ENCODE assay signal across 34 mouse cellular contexts in genomic region chr8:9813273-9813946, GRCm38 (mm10). TPM values are rescaled to one million over a fixed set of nuclear protein-coding genes. Genes with fewer than 3 reads are reported as not detected.
DNase-seq lines count a peak whose midpoint lies in the region; ATAC-seq and TF ChIP-seq lines count a peak whose summit lies in the region.
"Had no signal": no experiment of that assay in that cellular context is flagged by ENCODE, and none has a peak within 500 bp of the region (broad histone marks: within the 10 kb centered on the region; RNA-seq: fewer than 3 reads in every experiment).

No protein-coding gene starts in this region.

- no peak overlapping the region for H3K27ac ChIP-seq in midbrain, postnatal 0 days (ENCODE audit: low read depth, low read length)
- H3K27ac ChIP-seq in midbrain, embryonic 10.5 days (replicated peaks), result no peak overlapping the region
- H3K27ac ChIP-seq in intestine, postnatal 0 days (ENCODE audit: low read depth, low read length), result no peak overlapping the region
- H3K27ac ChIP-seq: embryonic facial prominence, embryonic 15.5 days; hindbrain, embryonic 14.5 days; limb, embryonic 12.5 days; liver, embryonic 12.5 days; lung, embryonic 15.5 days; neural tube, embryonic 12.5 days had no signal

- no peaks in the 10 kb centered on the region for H3K9me3 ChIP-seq in midbrain, postnatal 0 days (ENCODE audit: low read length)
- H3K9me3 ChIP-seq in midbrain, embryonic 10.5 days (replicated peaks), result no peaks in the 10 kb centered on the region; the same call in 1 of the 2 replicates
- H3K9me3 ChIP-seq in intestine, postnatal 0 days (ENCODE audit: control insufficient read depth), result no peaks in the 10 kb centered on the region
- H3K9me3 ChIP-seq: embryonic facial prominence, embryonic 15.5 days; liver, embryonic 12.5 days; lung, embryonic 15.5 days; neural tube, embryonic 12.5 days had no signal

- H3K4me2 ChIP-seq in midbrain, postnatal 0 days (ENCODE audit: low read depth, low read length, poor library complexity, severe bottlenecking), result no peak overlapping the region
- no peak overlapping the region for H3K4me2 ChIP-seq in intestine, postnatal 0 days (replicated peaks; ENCODE audit: low read depth)
- H3K4me2 ChIP-seq: embryonic facial prominence, embryonic 15.5 days; heart, embryonic 12.5 days; hindbrain, embryonic 14.5 days; limb, embryonic 12.5 days; liver, embryonic 12.5 days; lung, embryonic 15.5 days; midbrain, embryonic 11.5 days; neural tube, embryonic 12.5 days had no signal

- no peaks in the 10 kb centered on the region for H3K4me1 ChIP-seq in midbrain, postnatal 0 days (ENCODE audit: insufficient read depth, low read length)
- no peaks in the 10 kb centered on the region for H3K4me1 ChIP-seq in midbrain, embryonic 10.5 days
- H3K4me1 ChIP-seq in intestine, postnatal 0 days (replicated peaks; ENCODE audit: control insufficient read depth, insufficient read depth, low read length), result no peaks in the 10 kb centered on the region
- H3K4me1 ChIP-seq: embryonic facial prominence, embryonic 15.5 days; heart, embryonic 12.5 days; liver, embryonic 12.5 days; lung, embryonic 15.5 days; neural tube, embryonic 12.5 days had no signal

- H3K36me3 ChIP-seq in midbrain, postnatal 0 days (ENCODE audit: insufficient read depth, low read length), result no peaks in the 10 kb centered on the region
- H3K36me3 ChIP-seq in midbrain, embryonic 10.5 days, result no peaks in the 10 kb centered on the region
- no peaks in the 10 kb centered on the region for H3K36me3 ChIP-seq in intestine, postnatal 0 days (ENCODE audit: control insufficient read depth, insufficient read depth)
- H3K36me3 ChIP-seq: embryonic facial prominence, embryonic 15.5 days; heart, embryonic 12.5 days; limb, embryonic 12.5 days; liver, embryonic 12.5 days; lung, embryonic 15.5 days; neural tube, embryonic 12.5 days had no signal

- 80% methylated on average over 8 of the region's 8 CpGs for WGBS in midbrain, postnatal 0 days
- 74% methylated on average over 8 of the region's 8 CpGs for WGBS in midbrain, embryonic 10.5 days
- WGBS in intestine, postnatal 0 days, result 62% methylated on average over 8 of the region's 8 CpGs

- DNase-seq in embryo, embryonic 10.5 days (ENCODE audit: low spot score), result peak; percentile 24
- no peak for DNase-seq in embryo, embryonic 9.5 days (ENCODE audit: extremely low spot score)
- DNase-seq in midbrain, postnatal 0 days (ENCODE audit: low spot score), result peak; percentile 32
- no peak for DNase-seq in midbrain, embryonic 10.5 days (ENCODE audit: low spot score)
- DNase-seq in cerebellum, postnatal 36 days, result peak; percentile 30 to 33
- DNase-seq in layer of hippocampus, adult 9-10 months (ENCODE audit: low spot score), result no peak
- DNase-seq in kidney, adult 18-20 months, result no peak
- DNase-seq: adrenal gland, adult 8-10 months; heart, postnatal 14 days; kidney, adult 11 months; kidney, postnatal 10 days; lung, postnatal 4 days; thymus, postnatal 4 days had no signal

- ATAC-seq in midbrain, postnatal 0 days (ENCODE audit: low FRiP score), result no peak
- no peak for ATAC-seq in intestine, postnatal 0 days
- ATAC-seq: CD4-positive, CD25-positive, alpha-beta regulatory T cell, adult 4 months; forebrain, embryonic 16.5 days; liver, embryonic 12.5 days; Patski had no signal

- no peaks in the 10 kb centered on the region for H3K27me3 ChIP-seq in midbrain, postnatal 0 days (ENCODE audit: insufficient read depth, low read length)
- H3K27me3 ChIP-seq in midbrain, embryonic 10.5 days (ENCODE audit: low read depth, poor library complexity, severe bottlenecking), result no peaks in the 10 kb centered on the region
- H3K27me3 ChIP-seq in intestine, postnatal 0 days (replicated peaks; ENCODE audit: control insufficient read depth, insufficient read depth, low read length), result no peaks in the 10 kb centered on the region
- H3K27me3 ChIP-seq: embryonic facial prominence, embryonic 15.5 days; heart, embryonic 12.5 days; limb, embryonic 12.5 days; liver, embryonic 12.5 days; lung, embryonic 15.5 days; neural tube, embryonic 12.5 days had no signal

- H3K4me3 ChIP-seq in midbrain, postnatal 0 days (ENCODE audit: low read depth, low read length), result no peak overlapping the region
- no peak overlapping the region for H3K4me3 ChIP-seq in midbrain, embryonic 10.5 days
- no peak overlapping the region for H3K4me3 ChIP-seq in intestine, postnatal 0 days (ENCODE audit: low read depth, low read length)
- H3K4me3 ChIP-seq: embryonic facial prominence, embryonic 15.5 days; heart, embryonic 12.5 days; limb, embryonic 12.5 days; liver, embryonic 12.5 days; lung, embryonic 15.5 days; neural tube, embryonic 12.5 days had no signal

- no peak for TF ChIP-seq CTCF in midbrain, postnatal 0 days (IDR thresholded peaks at IDR 0.05)
- TF ChIP-seq CTCF in intestine, postnatal 0 days (IDR thresholded peaks at IDR 0.05; ENCODE audit: low read depth), result no peak

- no peak overlapping the region for H3K9ac ChIP-seq in midbrain, postnatal 0 days (replicated peaks; ENCODE audit: low read length, poor library complexity, severe bottlenecking)
- H3K9ac ChIP-seq in intestine, postnatal 0 days (ENCODE audit: low read depth, low read length), result no peak overlapping the region
- H3K9ac ChIP-seq: embryonic facial prominence, embryonic 15.5 days; heart, embryonic 12.5 days; hindbrain, embryonic 14.5 days; limb, embryonic 12.5 days; liver, embryonic 12.5 days; lung, embryonic 15.5 days; neural tube, embryonic 12.5 days had no signal

RNA-seq across cellular contexts. Expression of gene Fam155a, which starts 42.4 kb away (rescaled TPM):
- total RNA-seq in midbrain, postnatal 0 days (2014; rRNA removed), result 122 and 129 TPM in 2 replicates
- polyA plus RNA-seq in midbrain, postnatal 0 days (2015; fragmentation: Nextera tagmentation; extraction: Ambion mirVana), result 37.6 and 39.9 TPM in 2 replicates
- 1.8 and 2.8 TPM in 2 replicates for polyA plus RNA-seq in midbrain, embryonic 10.5 days (2016; fragmentation: Nextera tagmentation; extraction: Ambion mirVana)
- polyA plus RNA-seq in intestine, postnatal 0 days (2015; fragmentation: Nextera tagmentation; extraction: Ambion mirVana), result 0.96 and 1.1 TPM in 2 replicates
- total RNA-seq: common myeloid progenitor, adult 5-6 weeks; gastrocnemius, adult 18-20 months; heart, postnatal 14 days; monocyte, adult 5-6 weeks had no signal
- polyA plus RNA-seq: CD4-positive, CD25-positive, alpha-beta regulatory T cell, adult 4 months; Patski had no signal

RNA-seq across cellular contexts. Expression of gene Gm10217, which starts 50.6 kb away (rescaled TPM):
- total RNA-seq in midbrain, postnatal 0 days (2014; rRNA removed), result not detected in 2 replicates
- polyA plus RNA-seq in midbrain, postnatal 0 days (2015; fragmentation: Nextera tagmentation; extraction: Ambion mirVana), result not detected in 2 replicates
- not detected in 2 replicates for polyA plus RNA-seq in midbrain, embryonic 10.5 days (2016; fragmentation: Nextera tagmentation; extraction: Ambion mirVana)
- polyA plus RNA-seq in intestine, postnatal 0 days (2015; fragmentation: Nextera tagmentation; extraction: Ambion mirVana), result not detected in 2 replicates
- total RNA-seq: adrenal gland, adult 8-10 months; common myeloid progenitor, adult 5-6 weeks; ES-E14; gastrocnemius, adult 18-20 months; heart, postnatal 14 days; layer of hippocampus, adult 18-20 months; left cerebral cortex, adult 18-20 months; monocyte, adult 5-6 weeks had no signal
- polyA plus RNA-seq: brain, embryonic 14.5 days; CD4-positive, CD25-positive, alpha-beta regulatory T cell, adult 4 months; embryonic facial prominence, embryonic 15.5 days; forebrain, embryonic 16.5 days; gonadal fat pad, adult 2 months; heart, embryonic 12.5 days; hindbrain, embryonic 14.5 days; limb, embryonic 12.5 days; liver, embryonic 12.5 days; lung, embryonic 15.5 days; midbrain, embryonic 11.5 days; neural tube, embryonic 12.5 days; Patski; small intestine, adult 2 months had no signal

Comparison
In these comparisons a context has a peak if more than half of its experiments do, and no peak if none do; other contexts are left out.
1. DNase-seq: peak in embryo, embryonic 10.5 days (single experiment), midbrain, postnatal 0 days (single experiment) and cerebellum, postnatal 36 days (2 of 2); none in embryo, embryonic 9.5 days (single experiment), midbrain, embryonic 10.5 days (single experiment), layer of hippocampus, adult 9-10 months (single experiment) and kidney, adult 18-20 months (single experiment).
2. RNA of gene Fam155a, which starts 42.4 kb away (polyA plus RNA-seq): 37.6 to 39.9 TPM in midbrain, postnatal 0 days; 1.8 to 2.8 TPM in midbrain, embryonic 10.5 days and 0.96 to 1.1 TPM in intestine, postnatal 0 days; every median in the first group is over 10 times any median in the second.